Mouse (Mus musculus): ENCODE measurements around the gene Trpv4.

Gene Trpv4

GRCm38 (mm10) chr5:114674594-114674993, 16.4 kb upstream of the Trpv4 start:
- in situ Hi-C loops (cut with MboI; ENCODE audit: low pct_unique_long_range_greater_than_20kb in 1 of 2, low sequenced_read_pairs in 2 of 2, unreplicated experiment in 1 of 2), result no loop called here

DNA sequence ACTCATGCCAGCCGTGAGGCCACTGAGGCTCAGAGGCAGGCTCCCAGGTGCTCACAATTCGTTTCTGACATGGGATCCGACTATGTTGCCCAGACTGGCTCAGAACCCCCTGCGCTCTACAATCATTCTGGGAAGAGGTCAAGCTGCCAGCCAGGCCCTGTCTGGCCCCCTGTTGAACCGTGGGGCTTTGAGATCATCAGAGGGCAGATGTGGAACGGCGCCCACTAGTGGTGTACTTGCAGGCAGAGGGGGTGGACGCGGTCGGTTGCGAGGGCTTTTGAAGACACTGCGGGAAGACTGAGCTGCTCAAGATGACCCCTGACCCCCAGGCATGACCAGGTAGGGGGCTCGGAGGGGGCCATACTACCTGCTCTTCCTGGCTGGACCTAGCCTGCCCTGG, 14.9 kb upstream of the Trpv4 start:
- in situ Hi-C loops (cut with MboI; ENCODE audit: low pct_unique_long_range_greater_than_20kb in 1 of 2, low sequenced_read_pairs in 2 of 2, unreplicated experiment in 1 of 2), result no loop called here

DNA sequence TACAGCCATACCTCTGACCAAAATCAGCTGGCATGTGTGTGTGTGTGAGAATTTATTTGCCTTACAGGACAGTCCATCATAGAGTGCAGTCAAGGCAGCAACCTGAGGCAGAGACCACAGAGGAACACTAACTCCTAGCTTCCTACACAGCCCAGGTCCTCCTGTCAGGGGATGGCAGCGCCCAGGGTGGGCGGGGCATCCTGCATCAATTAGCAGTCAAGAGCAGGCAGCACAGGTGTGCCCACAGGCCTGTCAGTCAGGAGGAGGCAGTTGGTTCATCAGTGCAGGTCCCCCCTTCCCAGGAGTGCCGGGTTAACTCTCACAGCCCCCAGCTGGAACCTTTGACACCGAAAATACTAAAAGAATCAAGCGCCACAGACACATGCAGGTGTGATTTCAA, 10.8 kb upstream of the Trpv4 start:
- in situ Hi-C loops (cut with MboI; ENCODE audit: low pct_unique_long_range_greater_than_20kb in 1 of 2, low sequenced_read_pairs in 2 of 2, unreplicated experiment in 1 of 2), result no loop called here

- in situ Hi-C loops (cut with MboI; ENCODE audit: low pct_unique_long_range_greater_than_20kb in 1 of 2, low sequenced_read_pairs in 2 of 2, unreplicated experiment in 1 of 2), result no loop called here
Observed at GRCm38 (mm10) chr5:114667228-114667856, 9.1 kb upstream of the Trpv4 start.

- in situ Hi-C loops (cut with MboI; ENCODE audit: low pct_unique_long_range_greater_than_20kb in 1 of 2, low sequenced_read_pairs in 2 of 2, unreplicated experiment in 1 of 2), result no loop called here
Observed at GRCm38 (mm10) chr5:114666659-114667058, 8.4 kb upstream of the Trpv4 start.

- in situ Hi-C loops (cut with MboI; ENCODE audit: low pct_unique_long_range_greater_than_20kb in 1 of 2, low sequenced_read_pairs in 2 of 2, unreplicated experiment in 1 of 2), result no loop called here
Observed at GRCm38 (mm10) chr5:114664750-114665149, 6.5 kb upstream of the Trpv4 start.

- in situ Hi-C loops (cut with MboI; ENCODE audit: low pct_unique_long_range_greater_than_20kb in 1 of 2, low sequenced_read_pairs in 2 of 2, unreplicated experiment in 1 of 2), result no loop called here
Observed at GRCm38 (mm10) chr5:114664139-114664538, 5.9 kb upstream of the Trpv4 start.

- in situ Hi-C loops (cut with MboI; ENCODE audit: low pct_unique_long_range_greater_than_20kb in 1 of 2, low sequenced_read_pairs in 2 of 2, unreplicated experiment in 1 of 2), result no loop called here
Observed at GRCm38 (mm10) chr5:114661029-114661428, 2.8 kb upstream of the Trpv4 start.

DNA sequence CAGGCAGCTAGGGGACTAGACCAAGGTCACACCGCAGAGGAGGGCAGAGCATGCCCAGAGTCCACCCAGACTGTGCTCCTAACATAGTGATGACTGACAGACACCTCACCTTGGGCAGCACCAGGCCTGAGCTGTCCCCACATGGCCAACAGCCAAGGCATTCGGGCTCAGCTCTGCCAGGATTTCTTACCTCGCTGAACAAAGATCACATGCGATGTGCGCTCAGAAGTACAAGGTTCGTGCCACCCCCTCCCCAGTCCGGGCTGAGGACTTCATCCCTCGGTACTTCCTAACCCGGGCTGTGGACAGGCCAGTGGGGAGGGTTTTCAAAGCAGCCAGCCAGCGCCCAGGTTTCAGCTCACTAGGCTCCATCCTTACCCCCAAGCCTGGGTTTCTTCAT, 795 bp downstream of the Trpv4 start:
- in situ Hi-C loops (cut with MboI; ENCODE audit: low pct_unique_long_range_greater_than_20kb in 1 of 2, low sequenced_read_pairs in 2 of 2, unreplicated experiment in 1 of 2), result no loop called here

DNA sequence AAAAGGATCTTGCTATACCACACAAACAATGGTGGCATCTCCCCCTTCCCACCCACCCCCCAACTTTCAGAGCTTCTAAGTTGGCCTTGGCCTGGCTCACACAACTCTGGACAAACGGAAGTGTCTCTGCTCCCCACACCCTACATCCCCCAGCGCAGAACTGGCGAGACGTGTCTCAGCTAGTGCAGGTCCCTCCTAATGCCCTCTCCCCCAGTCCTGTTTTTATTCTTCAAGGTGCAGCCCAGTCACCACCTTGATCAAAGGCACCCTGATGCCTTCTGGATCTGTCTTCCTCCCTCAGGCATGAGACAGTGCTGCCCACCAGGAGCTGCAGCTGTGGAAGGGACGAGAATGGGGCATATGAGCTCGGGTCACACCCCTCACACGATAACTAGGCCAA, 1.9 kb downstream of the Trpv4 start:
- in situ Hi-C loops (cut with MboI; ENCODE audit: low pct_unique_long_range_greater_than_20kb in 1 of 2, low sequenced_read_pairs in 2 of 2, unreplicated experiment in 1 of 2), result no loop called here

GRCm38 (mm10) chr5:114655721-114656120, 2.5 kb downstream of the Trpv4 start:
- in situ Hi-C loops (cut with MboI; ENCODE audit: low pct_unique_long_range_greater_than_20kb in 1 of 2, low sequenced_read_pairs in 2 of 2, unreplicated experiment in 1 of 2), result no loop called here

DNA sequence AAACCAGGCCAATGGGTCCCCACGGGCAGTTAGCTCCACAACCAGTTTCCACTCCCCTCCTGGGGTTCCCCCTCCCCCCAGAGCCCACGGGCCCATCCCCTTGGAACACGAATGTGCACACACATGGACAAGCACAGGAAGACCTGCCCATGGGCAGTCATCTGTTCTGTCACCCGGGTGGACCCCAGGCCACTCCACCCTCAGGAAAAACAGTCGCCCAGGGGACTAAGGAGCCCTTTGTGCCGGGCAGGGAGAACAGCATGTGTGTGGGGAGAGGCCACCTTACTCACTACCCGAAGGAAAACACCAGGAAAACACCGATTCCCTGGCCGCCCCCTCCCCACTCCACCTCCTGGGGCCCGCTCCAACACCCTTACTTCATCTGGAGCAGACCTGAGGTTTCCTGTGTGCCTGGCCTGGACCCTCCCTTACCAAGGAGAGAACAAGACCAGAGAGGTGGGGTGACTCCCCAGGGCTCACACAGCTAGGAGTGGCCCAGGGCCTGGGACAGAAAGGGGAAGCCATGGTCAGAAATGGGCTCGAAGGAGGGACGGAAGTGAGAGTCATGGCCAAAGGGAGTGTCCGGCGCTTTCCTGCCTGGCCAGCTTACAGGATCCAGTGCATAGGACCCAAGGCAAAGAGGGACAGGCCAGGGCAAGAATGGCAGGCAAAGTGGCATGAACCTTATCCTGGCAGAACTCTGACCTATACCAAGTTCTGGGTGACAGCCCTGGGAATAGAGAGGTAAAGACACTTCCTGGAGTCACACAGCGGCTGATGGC, 4.4 kb downstream of the Trpv4 start:
- in situ Hi-C loops (cut with MboI; ENCODE audit: low pct_unique_long_range_greater_than_20kb in 1 of 2, low sequenced_read_pairs in 2 of 2, unreplicated experiment in 1 of 2), result no loop called here

- in situ Hi-C loops (cut with MboI; ENCODE audit: low pct_unique_long_range_greater_than_20kb in 1 of 2, low sequenced_read_pairs in 2 of 2, unreplicated experiment in 1 of 2), result no loop called here
Observed at GRCm38 (mm10) chr5:114651449-114651848, 6.8 kb downstream of the Trpv4 start.

- in situ Hi-C loops (cut with MboI; ENCODE audit: low pct_unique_long_range_greater_than_20kb in 1 of 2, low sequenced_read_pairs in 2 of 2, unreplicated experiment in 1 of 2), result no loop called here
Observed at GRCm38 (mm10) chr5:114651002-114651401, 7.2 kb downstream of the Trpv4 start.

DNA sequence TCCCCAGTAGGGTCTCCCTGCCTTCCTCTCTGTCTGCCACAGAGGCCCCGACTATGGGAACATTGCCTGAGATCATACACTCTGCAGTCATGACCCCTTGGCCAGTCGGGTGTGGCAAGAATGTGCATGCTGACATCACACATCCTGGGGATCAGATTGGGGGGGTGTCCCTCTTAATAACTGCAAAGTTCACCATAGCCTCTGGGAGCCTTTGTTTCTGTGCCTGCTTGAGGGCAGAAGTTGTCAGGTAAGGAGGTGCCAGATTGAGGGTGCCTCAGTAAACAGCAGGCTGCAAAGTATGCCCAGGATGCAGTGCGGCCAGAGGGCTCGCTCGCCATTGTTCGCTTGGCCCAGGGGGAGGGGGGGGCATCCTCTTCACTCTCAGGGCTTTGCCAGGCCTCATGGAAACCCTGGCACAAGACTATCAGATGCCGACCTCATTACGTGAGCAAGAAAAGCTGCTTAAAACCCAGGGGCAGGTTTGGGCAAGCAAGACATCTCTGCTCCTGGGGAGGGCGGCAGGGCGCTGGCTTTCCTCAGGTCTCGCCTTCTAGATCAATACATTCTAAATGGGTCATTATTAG, 9.4 kb downstream of the Trpv4 start:
- in situ Hi-C loops (cut with MboI; ENCODE audit: low pct_unique_long_range_greater_than_20kb in 1 of 2, low sequenced_read_pairs in 2 of 2, unreplicated experiment in 1 of 2), result no loop called here

DNA sequence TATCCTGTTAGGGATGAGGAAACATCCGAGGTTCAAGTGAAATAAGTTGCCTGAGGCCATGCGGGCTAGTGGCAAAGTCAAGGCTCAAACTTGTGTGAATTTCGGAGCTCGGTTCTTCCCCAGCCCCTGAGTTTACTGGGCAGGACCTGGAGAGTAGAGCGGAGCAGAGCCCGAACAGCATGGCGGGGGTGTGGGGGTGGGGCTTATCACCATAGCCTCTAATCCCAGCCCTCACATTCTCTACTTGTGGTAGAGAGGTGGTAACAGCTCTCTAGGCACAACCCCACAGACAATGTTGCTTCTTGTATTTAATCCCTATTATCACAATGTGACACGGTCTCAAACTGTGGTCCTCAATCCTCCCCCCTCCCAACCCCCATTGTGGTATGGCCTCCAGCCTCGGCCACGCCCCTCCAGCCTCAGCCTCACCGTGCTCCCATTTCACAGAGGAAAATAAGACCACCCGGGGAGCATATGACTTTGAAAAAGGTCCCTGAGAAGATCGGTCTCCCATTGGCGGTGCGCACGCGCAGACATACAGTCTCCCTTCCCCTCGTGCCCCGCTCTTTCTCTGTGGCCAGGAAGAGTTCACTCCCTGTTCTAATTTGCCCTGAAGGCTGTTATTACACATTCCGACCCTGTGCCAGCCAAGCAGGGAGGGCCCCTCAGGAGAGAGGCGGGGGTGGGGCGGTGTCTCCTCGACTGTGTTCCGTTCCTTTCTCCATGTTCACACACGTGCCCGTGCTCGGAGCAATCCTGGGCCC, 10.8 kb downstream of the Trpv4 start:
- in situ Hi-C loops (cut with MboI; ENCODE audit: low pct_unique_long_range_greater_than_20kb in 1 of 2, low sequenced_read_pairs in 2 of 2, unreplicated experiment in 1 of 2), result no loop called here

DNA sequence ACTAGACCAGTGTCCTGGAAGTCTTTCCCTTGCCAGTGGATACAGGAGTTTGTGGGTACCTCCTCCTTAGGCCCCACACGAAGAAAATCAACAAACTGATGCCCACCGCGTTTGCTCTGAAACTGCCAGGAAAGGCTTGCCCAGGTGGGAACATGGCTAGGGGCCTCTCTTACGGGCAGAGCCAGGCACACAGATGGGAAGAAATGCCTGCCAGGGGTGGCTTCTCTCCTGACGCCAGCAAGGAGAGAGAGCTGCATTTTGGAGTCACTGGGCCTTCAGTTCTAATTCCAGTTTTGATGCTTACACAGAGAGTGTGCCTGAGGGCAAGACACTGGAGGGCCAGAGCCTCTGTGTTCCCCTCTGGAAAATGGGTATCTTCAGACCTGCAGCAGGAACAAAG, 12.3 kb downstream of the Trpv4 start:
- in situ Hi-C loops (cut with MboI; ENCODE audit: low pct_unique_long_range_greater_than_20kb in 1 of 2, low sequenced_read_pairs in 2 of 2, unreplicated experiment in 1 of 2), result no loop called here

DNA sequence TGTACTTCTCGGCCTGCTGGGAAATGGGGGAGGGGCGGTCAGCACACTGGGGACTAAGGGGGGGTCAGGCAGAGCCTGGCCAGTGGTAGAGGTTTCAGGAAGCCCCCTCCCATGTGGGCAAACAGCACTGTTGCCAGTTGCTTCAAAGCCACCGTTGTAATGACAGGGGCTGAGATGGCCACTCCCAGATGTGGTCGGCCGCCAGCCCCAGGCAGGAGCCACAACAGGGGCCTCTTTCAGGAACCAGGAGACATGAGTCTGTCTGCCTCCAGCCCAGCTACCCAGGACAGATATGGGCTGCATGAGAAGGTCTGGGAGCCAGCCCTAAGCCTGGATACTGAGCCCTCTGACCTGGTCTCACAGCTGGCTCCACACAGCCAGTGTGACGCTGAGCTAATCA, 13.3 kb downstream of the Trpv4 start:
- in situ Hi-C loops (cut with MboI; ENCODE audit: low pct_unique_long_range_greater_than_20kb in 1 of 2, low sequenced_read_pairs in 2 of 2, unreplicated experiment in 1 of 2), result no loop called here

DNA sequence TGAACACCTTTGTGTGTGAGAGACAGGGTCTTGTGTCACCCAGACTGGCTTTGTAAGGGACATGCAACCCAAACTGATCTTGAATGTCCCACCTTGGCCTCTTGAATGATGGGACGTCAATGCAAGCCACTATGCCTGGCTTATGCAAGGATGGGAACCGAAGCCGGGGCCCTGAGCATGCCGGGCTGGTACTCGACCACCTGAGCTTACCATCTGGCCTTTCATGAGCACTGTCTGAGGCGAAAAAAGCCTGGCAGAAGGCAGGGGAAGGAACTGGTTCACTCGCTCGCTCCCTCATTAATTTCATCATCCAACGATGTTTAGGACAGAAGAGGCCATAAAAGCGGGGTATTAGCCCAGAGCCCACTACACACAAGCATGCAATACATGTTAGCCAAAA, 17.4 kb downstream of the Trpv4 start:
- in situ Hi-C loops (cut with MboI; ENCODE audit: low pct_unique_long_range_greater_than_20kb in 1 of 2, low sequenced_read_pairs in 2 of 2, unreplicated experiment in 1 of 2), result no loop called here
